Mouse (Mus musculus): ENCODE data around the gene Phf1. TPM values are rescaled to one million over a fixed set of nuclear protein-coding genes. Genes with fewer than 3 reads are reported as not detected.
"Not testable (repeated sequence)": the region's sequence is repeated elsewhere in the genome, so short reads cannot be mapped to it uniquely, and the experiment has no call there.

Gene Phf1
- polyA plus RNA-seq, 1 experiment from 2014 or later: 5.5 TPM

DNA sequence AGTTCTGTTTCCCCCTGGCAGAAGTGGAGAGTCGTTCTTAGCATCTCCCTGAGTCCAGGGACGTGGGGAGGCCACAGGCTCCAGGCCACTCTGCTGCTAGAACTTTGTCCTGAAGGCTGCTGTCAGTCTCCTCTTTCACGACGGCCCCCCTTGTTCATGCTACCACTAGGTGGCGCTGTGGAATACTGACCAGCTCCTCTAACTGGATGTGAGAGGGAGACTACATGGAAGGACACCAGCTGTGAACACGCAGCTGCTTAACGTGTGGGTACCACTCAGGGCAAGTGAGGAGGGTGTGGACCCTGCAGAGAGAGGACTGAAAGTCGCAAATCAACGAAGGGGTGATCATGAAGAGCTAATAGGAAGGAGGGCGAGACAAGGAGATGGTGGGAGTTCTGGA is 37.3 kb upstream of the Phf1 start:
- peak; percentile 82 for DNase-seq (ENCODE audit: low spot score)
- H3K4me2 ChIP-seq (replicated peaks; ENCODE audit: low read depth, low read length): no peak overlapping the region
- H3K27ac ChIP-seq (ENCODE audit: low read depth, low read length): no peak overlapping the region
- no peaks in the 10 kb centered on the region for H3K27me3 ChIP-seq (ENCODE audit: control insufficient read depth, insufficient read depth, low read length)
- H3K9ac ChIP-seq (ENCODE audit: low read depth, low read length): no peak overlapping the region
- no peaks in the 10 kb centered on the region for H3K36me3 ChIP-seq (ENCODE audit: control insufficient read depth, insufficient read depth, low read length)
- H3K9me3 ChIP-seq (ENCODE audit: control insufficient read depth, low read length): no peaks in the 10 kb centered on the region
- peaks cover 2% of the 10 kb centered on the region; the same call in 1 of the 2 replicates for H3K4me1 ChIP-seq (replicated peaks; ENCODE audit: control insufficient read depth, insufficient read depth, low read length)
- 14% methylated on average over 10 of the region's 10 CpGs for WGBS
- no peak for ATAC-seq (ENCODE audit: low FRiP score)
- H3K4me3 ChIP-seq (ENCODE audit: low read depth, low read length): no peak overlapping the region

DNA sequence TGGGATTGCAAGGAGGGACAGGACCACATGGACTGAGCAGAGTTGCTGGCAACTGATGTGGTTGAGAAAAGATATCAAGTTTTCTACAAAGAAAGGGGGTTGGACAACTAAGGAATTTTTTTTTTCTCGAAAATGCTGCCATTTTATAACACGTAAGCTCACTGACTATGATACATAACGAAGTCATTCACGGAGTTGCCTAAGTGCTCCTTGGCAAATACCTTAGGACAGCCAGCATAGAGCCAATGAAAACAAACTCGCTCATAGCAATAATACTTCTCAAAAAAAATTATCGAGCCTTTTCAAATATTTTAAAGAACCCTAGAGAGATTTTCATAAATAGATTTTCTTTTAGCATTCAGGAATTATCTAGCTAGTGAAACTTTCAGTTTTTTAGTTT is 31.9 kb upstream of the Phf1 start:
- Histone ChIP-seq H3K4me1 (replicated peaks; ENCODE audit: control insufficient read depth, insufficient read depth, low read length) (no peaks in the 10 kb centered on the region), H3K27ac (ENCODE audit: low read depth, low read length) (no peak overlapping the region), H3K4me3 (ENCODE audit: low read depth, low read length) (no peak overlapping the region), H3K4me2 (replicated peaks; ENCODE audit: low read depth, low read length) (no peak overlapping the region), H3K27me3 (ENCODE audit: control insufficient read depth, insufficient read depth, low read length) (no peaks in the 10 kb centered on the region), H3K9ac (ENCODE audit: low read depth, low read length) (no peak overlapping the region), H3K36me3 (ENCODE audit: control insufficient read depth, insufficient read depth, low read length) (no peaks in the 10 kb centered on the region), H3K9me3 (ENCODE audit: control insufficient read depth, low read length) (no peaks in the 10 kb centered on the region)
- 86% methylated on average over 6 of the region's 6 CpGs for WGBS
- no peak for DNase-seq (ENCODE audit: low spot score)
- ATAC-seq (ENCODE audit: low FRiP score): no peak

- Histone ChIP-seq H3K4me1 (replicated peaks; ENCODE audit: control insufficient read depth, insufficient read depth, low read length) (no peaks in the 10 kb centered on the region), H3K9ac (ENCODE audit: low read depth, low read length) (no peak overlapping the region), H3K27ac (ENCODE audit: low read depth, low read length) (no peak overlapping the region), H3K36me3 (ENCODE audit: control insufficient read depth, insufficient read depth, low read length) (no peaks in the 10 kb centered on the region), H3K27me3 (ENCODE audit: control insufficient read depth, insufficient read depth, low read length) (no peaks in the 10 kb centered on the region), H3K9me3 (ENCODE audit: control insufficient read depth, low read length) (no peaks in the 10 kb centered on the region), H3K4me2 (replicated peaks; ENCODE audit: low read depth, low read length) (no peak overlapping the region), H3K4me3 (ENCODE audit: low read depth, low read length) (no peak overlapping the region)
- WGBS: 63% methylated on average over 5 of the region's 5 CpGs
- no peak for ATAC-seq (ENCODE audit: low FRiP score)
- DNase-seq (ENCODE audit: low spot score): no peak
These were observed 28.5 kb upstream of the Phf1 start for GRCm38 (mm10) chr17:26904320-26904719.

GRCm38 (mm10) chr17:26907506-26907905 is 25.3 kb upstream of the Phf1 start:
- WGBS: 94% methylated on average over 14 of the region's 15 CpGs
- not testable (repeated sequence) for H3K27ac ChIP-seq (ENCODE audit: low read depth, low read length); H3K4me3 ChIP-seq (ENCODE audit: low read depth, low read length); DNase-seq (ENCODE audit: low spot score); H3K27me3 ChIP-seq (ENCODE audit: control insufficient read depth, insufficient read depth, low read length); H3K4me2 ChIP-seq (replicated peaks; ENCODE audit: low read depth, low read length); H3K9ac ChIP-seq (ENCODE audit: low read depth, low read length); ATAC-seq (ENCODE audit: low FRiP score); H3K4me1 ChIP-seq (replicated peaks; ENCODE audit: control insufficient read depth, insufficient read depth, low read length); H3K36me3 ChIP-seq (ENCODE audit: control insufficient read depth, insufficient read depth, low read length); H3K9me3 ChIP-seq (ENCODE audit: control insufficient read depth, low read length)

- 67% methylated on average over 1 of the region's 1 CpGs for WGBS
- DNase-seq (ENCODE audit: low spot score) (no peak), ATAC-seq (ENCODE audit: low FRiP score) (no peak)
- H3K27ac ChIP-seq (ENCODE audit: low read depth, low read length): no peak overlapping the region
- H3K36me3 ChIP-seq (ENCODE audit: control insufficient read depth, insufficient read depth, low read length): no peaks in the 10 kb centered on the region
- no peaks in the 10 kb centered on the region for H3K4me1 ChIP-seq (replicated peaks; ENCODE audit: control insufficient read depth, insufficient read depth, low read length)
- H3K9ac ChIP-seq (ENCODE audit: low read depth, low read length): no peak overlapping the region
- no peak overlapping the region for H3K4me3 ChIP-seq (ENCODE audit: low read depth, low read length)
- H3K4me2 ChIP-seq (replicated peaks; ENCODE audit: low read depth, low read length): no peak overlapping the region
- no peaks in the 10 kb centered on the region for H3K9me3 ChIP-seq (ENCODE audit: control insufficient read depth, low read length)
- H3K27me3 ChIP-seq (ENCODE audit: control insufficient read depth, insufficient read depth, low read length): no peaks in the 10 kb centered on the region
These were observed 17.6 kb upstream of the Phf1 start for GRCm38 (mm10) chr17:26915248-26915647.

DNA sequence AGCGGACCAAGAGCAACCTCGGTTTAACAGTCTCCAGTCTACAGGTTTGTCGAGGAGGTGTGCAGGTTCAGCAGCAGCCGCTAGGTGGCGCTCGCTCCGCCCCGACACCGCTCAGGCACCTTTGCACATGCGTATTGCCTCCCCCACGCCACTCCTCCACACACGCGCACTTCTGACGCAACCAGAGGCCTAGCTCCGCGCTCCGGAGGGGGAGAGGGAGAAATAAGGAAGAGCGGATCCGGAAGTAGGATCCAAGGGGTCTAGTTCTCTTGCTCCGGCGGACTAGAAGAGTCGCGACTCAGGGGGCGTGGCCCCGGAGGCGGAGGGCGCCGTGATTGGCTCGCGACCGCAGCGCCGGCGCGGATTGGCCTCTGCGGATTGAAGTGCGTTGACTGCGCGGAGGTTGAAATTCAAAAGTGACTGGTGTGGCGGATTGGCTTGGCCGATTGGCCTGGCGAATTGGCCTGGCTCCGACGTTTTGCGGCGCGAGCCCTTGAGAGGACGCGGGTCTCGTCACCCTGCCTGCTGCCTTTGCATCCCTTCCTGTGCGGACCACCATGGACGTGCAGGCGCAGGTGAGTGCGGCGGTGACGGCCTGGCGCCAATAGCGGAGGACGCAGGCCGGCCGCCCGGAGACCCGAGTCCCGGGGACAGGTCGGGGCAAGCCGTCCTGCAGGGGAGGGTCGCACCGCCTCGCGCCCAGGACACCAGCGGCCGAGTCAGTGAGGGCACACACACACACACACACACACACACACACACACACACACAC is 16.0 kb upstream of the Phf1 start, which contains the start of gene Kifc5b:
TSS of gene Kifc5b (plus strand) at position 381 of the 772 bp plus-strand sequence.
- peak within 1 kb of the TSS; percentile 63 for H3K4me3 ChIP-seq (ENCODE audit: low read depth, low read length)
- peak within 1 kb of the TSS; percentile 53 for H3K4me2 ChIP-seq (replicated peaks; ENCODE audit: low read depth, low read length)
- H3K36me3 ChIP-seq (ENCODE audit: control insufficient read depth, insufficient read depth, low read length): no peaks in the 10 kb centered on the region
- no peaks in the 10 kb centered on the region for H3K27me3 ChIP-seq (ENCODE audit: control insufficient read depth, insufficient read depth, low read length)
- H3K27ac ChIP-seq (ENCODE audit: low read depth, low read length): 0 out of 2 replicates have a peak within 1 kb of the TSS, but pooled peaks have one; percentile 47
- peak; percentile 98 for ATAC-seq (ENCODE audit: low FRiP score)
- under 1% methylated on average over 70 of the region's 72 CpGs for WGBS
- H3K9me3 ChIP-seq (ENCODE audit: control insufficient read depth, low read length): no peaks in the 10 kb centered on the region
- DNase-seq (ENCODE audit: low spot score): peak; percentile 100
- H3K4me1 ChIP-seq (replicated peaks; ENCODE audit: control insufficient read depth, insufficient read depth, low read length): no peaks in the 10 kb centered on the region
- peak within 1 kb of the TSS; percentile 71 for H3K9ac ChIP-seq (ENCODE audit: low read depth, low read length)

GRCm38 (mm10) chr17:26917560-26917959 is 15.3 kb upstream of the Phf1 start:
- not testable (repeated sequence) for H3K27ac ChIP-seq (ENCODE audit: low read depth, low read length); H3K27me3 ChIP-seq (ENCODE audit: control insufficient read depth, insufficient read depth, low read length); H3K36me3 ChIP-seq (ENCODE audit: control insufficient read depth, insufficient read depth, low read length); H3K4me1 ChIP-seq (replicated peaks; ENCODE audit: control insufficient read depth, insufficient read depth, low read length); ATAC-seq (ENCODE audit: low FRiP score); H3K9me3 ChIP-seq (ENCODE audit: control insufficient read depth, low read length)
- WGBS: 4% methylated on average over 12 of the region's 12 CpGs
- Histone ChIP-seq H3K9ac (ENCODE audit: low read depth, low read length) (peak overlapping the region; percentile 71), H3K4me2 (replicated peaks; ENCODE audit: low read depth, low read length) (peak overlapping the region; percentile 53), H3K4me3 (ENCODE audit: low read depth, low read length) (peak overlapping the region; percentile 63)
- DNase-seq (ENCODE audit: low spot score): peak; percentile 16

DNA sequence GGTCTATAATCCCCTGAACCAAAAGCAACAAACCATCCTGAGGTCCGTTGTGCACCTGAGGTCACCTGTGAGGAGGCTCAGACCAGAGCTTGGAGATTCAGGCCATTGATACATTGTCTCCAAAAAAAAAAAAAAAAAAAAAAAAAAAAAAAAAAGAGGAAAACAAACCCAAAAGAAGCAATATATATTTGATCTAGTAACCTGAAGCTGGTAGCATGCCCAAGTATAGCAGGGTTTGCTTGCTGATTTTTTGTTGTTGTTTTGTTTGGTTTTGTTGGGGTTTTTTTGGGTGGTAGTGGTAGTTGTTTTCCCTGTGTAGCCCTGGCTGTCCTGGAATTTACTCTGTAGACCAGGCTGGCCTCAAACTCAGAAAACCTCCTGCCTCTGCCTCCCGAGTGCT is 14.5 kb upstream of the Phf1 start:
- DNase-seq (ENCODE audit: low spot score) (no peak), ATAC-seq (ENCODE audit: low FRiP score) (no peak)
- 74% methylated on average over 2 of the region's 2 CpGs for WGBS
- H3K9me3 ChIP-seq (ENCODE audit: control insufficient read depth, low read length): no peaks in the 10 kb centered on the region
- H3K27ac ChIP-seq (ENCODE audit: low read depth, low read length): no peak overlapping the region
- peak overlapping the region; percentile 63 for H3K4me3 ChIP-seq (ENCODE audit: low read depth, low read length)
- no peaks in the 10 kb centered on the region for H3K27me3 ChIP-seq (ENCODE audit: control insufficient read depth, insufficient read depth, low read length)
- no peaks in the 10 kb centered on the region for H3K4me1 ChIP-seq (replicated peaks; ENCODE audit: control insufficient read depth, insufficient read depth, low read length)
- H3K4me2 ChIP-seq (replicated peaks; ENCODE audit: low read depth, low read length): peak overlapping the region; percentile 22; the same call in 1 of the 2 replicates
- no peaks in the 10 kb centered on the region for H3K36me3 ChIP-seq (ENCODE audit: control insufficient read depth, insufficient read depth, low read length)
- no peak overlapping the region for H3K9ac ChIP-seq (ENCODE audit: low read depth, low read length)

GRCm38 (mm10) chr17:26919516-26919915 is 13.3 kb upstream of the Phf1 start:
- H3K27me3 ChIP-seq (ENCODE audit: control insufficient read depth, insufficient read depth, low read length); H3K4me1 ChIP-seq (replicated peaks; ENCODE audit: control insufficient read depth, insufficient read depth, low read length); H3K4me3 ChIP-seq (ENCODE audit: low read depth, low read length); H3K4me2 ChIP-seq (replicated peaks; ENCODE audit: low read depth, low read length); DNase-seq (ENCODE audit: low spot score); H3K36me3 ChIP-seq (ENCODE audit: control insufficient read depth, insufficient read depth, low read length); ATAC-seq (ENCODE audit: low FRiP score); H3K27ac ChIP-seq (ENCODE audit: low read depth, low read length); H3K9me3 ChIP-seq (ENCODE audit: control insufficient read depth, low read length); H3K9ac ChIP-seq (ENCODE audit: low read depth, low read length): not testable (repeated sequence)
- 76% methylated on average over 2 of the region's 2 CpGs for WGBS
